Mouse (Mus musculus) spleen, adult 10 weeks (tissue): ENCODE data around the gene Inpp5b. TPM values are rescaled to one million over a fixed set of nuclear protein-coding genes. Genes with fewer than 3 reads are reported as not detected.

Source experiments
- polyA plus RNA-seq: library from polyadenylated mRNA; stranded (reverse); fragments of 350-450 nt; fragmentation: Illumina TruSeq; extraction: RNeasy Lipid Tissue Mini Kit (QIAGEN cat#74804); gene quantifications from one replicate; pipeline ENCODE4 v1.2.3, GENCODE M21; 2015; ENCODE audit warnings: low replicate concordance; ENCODE audit not compliant: insufficient read depth

Inpp5b gene
- 61.5 TPM for polyA plus RNA-seq

DNA sequence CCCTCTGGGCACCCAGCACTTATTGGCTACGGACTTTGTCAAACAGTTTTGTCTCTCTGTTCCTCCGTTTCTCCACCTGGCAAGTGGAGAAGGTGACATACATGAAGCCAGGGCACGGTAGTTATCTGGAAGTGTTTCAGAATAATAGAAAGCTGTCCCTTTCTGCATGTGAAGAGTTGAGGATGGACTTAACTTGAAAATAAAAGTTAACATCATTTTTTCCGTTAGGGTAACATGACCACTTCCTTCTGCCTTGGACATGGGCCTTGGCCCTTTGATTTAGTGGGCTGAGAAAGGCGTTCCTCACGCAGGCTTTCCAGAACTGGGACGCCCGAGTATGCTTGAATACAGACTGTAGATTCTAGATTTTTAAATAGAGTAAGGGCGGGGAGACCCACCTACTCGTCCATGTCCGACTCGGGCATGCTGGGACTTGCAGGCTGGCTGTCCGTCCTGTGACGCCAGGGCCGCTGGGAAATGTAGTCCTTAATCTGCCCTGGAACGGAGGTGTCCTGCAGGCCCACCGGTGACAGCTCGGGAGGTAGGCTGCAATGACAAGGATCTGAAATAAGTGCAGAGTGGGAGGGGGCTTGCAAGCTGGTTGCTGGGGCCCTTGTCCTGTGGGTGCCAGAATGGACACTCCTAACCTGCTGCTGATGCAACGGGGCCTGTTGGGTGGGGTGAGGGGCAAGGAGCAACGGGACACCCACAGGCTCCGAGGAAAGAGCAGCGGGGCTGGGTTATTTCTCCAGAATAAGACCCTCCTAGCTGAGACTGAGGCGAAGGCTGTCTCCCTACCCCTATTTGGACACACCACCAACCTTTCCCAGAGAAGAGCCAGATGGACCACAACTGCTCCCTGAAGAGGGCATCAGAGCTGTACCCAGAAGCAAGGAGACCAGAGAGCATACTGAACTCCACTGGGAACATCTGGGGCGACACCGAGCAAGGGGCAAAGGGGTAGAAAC, at the start of gene Inpp5b:
Gene Inpp5b, plus strand, starts transcription at position 475 of the 968 bp plus-strand sequence.

DNA sequence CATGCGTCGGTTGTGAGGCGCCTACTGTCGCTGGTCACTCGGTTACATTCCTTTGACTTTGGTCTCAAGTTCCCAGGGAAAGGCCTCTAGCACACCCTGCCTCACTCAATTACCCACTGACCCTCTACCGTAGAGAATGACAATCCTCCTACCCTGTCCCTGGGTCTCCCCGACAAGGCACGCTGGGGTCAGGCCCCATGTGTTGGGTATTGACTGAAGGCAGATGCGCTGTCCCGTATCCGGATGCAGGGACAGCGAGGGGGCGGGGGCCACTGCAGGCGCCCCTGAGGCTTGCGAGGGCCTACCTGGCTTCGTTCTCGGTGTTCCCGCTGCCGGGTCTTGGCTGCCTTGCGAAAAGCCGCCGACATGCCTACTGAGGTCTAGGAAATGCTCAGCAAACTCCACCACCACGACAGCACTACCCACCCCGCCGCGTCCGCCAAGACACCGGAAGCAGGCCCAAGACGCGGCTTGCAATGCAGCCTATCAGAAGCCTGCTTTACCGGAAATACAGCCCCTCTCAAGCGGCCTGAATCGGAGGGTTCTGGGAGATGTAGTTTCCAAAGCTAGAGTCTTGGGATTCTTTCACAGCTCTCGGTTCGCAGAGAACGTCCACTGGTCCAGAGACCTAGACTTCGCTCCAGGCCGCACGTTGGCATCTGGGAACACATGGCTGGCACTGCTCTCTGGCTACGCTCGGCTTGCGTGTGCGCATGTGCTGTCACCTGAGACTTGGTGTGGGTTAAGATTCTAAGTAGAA, 48.3 kb upstream of the Inpp5b start, which contains the start of gene Utp11:
Gene Utp11, minus strand, starts transcription at position 466 of the 760 bp plus-strand sequence.

DNA sequence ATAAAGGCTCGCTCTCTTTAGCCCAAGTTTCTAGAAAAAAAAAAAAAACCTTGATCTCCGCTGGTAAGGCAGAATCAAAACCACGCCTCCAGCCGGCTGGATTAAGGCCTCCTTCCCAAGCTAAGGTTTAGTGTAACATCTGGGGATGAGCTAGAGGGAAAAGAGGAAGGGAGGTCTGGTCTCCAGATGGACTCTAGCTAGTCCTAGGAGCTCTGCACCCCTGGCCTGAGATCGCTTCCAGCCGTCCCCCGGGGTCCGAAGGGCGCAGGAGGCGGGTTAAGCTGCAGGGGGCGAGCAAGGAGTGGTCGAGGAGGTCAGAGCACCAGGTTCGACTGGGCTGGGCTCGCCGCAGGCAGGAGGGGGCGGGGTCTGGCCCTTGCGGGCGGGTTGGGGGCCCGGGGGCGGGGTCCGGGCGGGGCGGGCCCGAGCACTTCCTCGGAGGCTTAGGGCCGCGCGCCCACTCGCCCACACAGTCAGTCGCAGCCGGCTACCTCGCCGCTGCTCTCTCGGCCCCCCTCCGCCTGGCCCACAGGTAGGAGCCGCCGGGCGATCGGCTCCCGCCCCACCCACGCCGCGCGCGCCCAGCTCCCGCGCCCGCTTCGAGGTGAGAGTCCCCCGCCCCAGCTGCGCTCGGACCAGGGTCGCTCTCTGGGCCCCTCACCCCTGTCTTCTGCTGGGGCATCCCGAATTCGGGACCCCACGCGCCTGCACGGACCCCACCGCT, 41.2 kb upstream of the Inpp5b start, which contains the start of gene Fhl3:
Gene Fhl3, plus strand, starts transcription at position 454 of the 724 bp plus-strand sequence.

DNA sequence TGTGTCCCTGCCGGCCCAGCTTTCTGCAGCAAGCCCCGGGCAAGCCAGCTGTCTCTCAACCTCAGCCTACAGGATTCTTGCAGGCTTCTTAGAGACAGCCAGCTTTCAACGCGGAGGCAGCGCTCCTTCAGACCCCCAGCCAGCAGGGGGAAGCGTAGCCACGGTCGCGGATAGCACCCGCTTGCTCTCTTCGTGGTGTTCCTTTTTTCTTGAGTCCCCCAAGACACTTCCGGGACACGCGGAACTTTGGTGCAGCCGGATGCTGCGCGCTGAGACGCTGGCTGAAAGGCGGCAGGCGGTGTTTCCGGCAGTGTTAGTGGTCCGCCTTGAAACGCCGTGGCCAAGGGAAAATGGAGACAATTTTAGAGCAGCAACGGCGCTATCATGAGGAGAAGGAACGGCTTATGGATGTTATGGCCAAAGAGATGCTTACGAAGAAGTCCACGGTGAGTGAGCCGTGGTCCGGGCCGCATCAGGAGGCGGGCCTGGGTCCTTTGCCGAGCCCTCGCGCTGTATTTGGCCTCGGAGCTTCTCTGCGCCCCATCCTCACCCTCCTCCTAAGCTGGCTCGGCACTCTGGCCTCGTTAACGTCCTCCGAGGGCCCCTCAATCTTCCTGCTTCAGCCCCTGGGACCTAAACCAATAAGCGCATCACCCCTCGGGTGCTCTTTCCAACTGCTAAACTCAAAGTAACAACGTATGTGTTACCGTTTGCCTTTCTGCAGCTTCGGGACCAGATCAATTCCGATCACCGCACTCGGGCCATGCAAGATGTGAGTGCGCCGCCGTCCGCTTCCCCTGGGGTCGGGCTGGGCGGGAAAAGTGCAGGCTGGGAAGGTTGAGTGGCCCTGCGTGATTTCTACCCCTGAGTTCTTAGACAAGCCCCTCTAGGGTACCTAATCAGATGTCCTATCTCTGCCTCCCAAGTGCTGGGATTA, 26.8 kb upstream of the Inpp5b start, which contains the start of gene Sf3a3:
Gene Sf3a3, plus strand, starts transcription at position 232 of the 937 bp plus-strand sequence.

DNA sequence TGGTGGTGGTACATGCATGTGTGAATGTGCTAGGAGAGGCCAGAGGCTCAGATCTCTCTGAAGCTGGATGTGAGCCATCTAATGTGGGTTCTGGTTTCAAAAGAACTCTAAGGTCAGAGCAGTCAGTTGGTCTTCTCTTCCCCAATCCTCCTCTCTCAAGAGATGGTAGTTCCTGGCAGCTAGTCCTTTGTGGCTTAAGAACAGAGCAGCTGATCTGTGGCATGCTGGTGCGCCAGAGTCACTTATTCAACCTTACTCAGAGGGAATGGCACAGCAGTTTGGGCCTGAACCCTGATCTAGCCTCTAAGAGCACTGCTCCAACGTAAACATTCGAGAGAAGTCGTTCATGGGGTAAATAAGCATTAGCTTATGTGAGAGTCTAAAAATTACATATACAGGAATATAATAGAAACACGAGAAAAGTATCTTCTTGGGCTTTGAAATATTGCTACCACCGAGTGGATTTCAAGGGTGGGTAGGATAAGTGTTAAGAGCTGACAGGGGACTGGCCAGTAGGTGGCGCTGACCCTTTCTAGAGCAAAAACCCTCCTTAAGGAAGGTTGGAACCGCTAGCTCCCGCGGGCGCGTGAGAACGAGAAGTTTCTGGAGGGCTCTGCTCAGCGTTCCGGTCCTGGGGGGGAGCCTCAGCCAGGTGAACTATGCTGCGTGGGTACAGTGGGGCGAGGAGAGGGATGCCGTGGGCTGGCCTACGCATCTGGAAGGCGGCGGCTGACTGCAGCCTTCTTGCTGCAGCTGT, 60.1 kb downstream of the Inpp5b start, which contains the start of gene Mtf1:
Gene Mtf1, plus strand, starts transcription at position 553 of the 757 bp plus-strand sequence.

DNA sequence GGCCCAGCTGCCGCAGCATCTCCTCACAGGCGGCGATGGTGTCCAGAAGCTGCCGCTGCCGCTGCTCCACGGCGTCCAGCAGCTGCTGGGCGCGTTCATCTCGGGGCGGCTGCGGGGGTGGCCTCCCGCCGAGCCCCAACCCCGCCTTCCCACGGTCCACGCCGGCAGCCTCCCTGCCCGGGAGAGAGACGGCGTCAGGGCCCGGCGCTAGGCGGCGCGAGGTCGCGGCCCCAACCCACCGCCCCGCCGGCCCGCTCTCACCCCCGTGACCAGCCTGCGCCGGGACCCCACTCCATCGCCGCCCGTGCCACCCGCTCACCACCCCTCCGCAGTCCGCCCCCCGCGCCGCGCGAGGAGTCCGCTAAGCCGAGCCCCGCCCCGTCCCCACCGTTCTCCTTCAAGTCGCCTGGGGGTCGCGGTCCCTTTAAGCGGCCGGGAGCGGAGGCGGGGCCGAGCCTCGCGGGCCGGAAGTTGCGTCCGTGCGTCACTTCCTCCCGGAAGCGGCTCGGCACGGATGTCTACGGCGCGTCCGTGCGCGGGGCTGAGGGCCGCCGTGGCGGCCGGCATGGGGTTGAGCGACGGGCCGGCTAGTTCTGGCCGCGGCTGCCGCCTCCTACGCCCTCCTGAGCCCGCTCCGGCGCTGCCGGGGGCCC, 108.7 kb downstream of the Inpp5b start, which contains the start of gene Yrdc:
Gene Yrdc, plus strand, starts transcription at position 419 of the 653 bp plus-strand sequence.

Other genes starting within 250 kb of the Inpp5b start
- not detected for gene 3100002H09Rik, start 131.0 kb upstream of the Inpp5b start, polyA plus RNA-seq
- gene Pou3f1, start 85.0 kb upstream of the Inpp5b start, polyA plus RNA-seq, result not detected
- 44.3 TPM for gene Utp11, start 48.2 kb upstream of the Inpp5b start, polyA plus RNA-seq
- gene Fhl3, start 41.1 kb upstream of the Inpp5b start, polyA plus RNA-seq, result 6.0 TPM
- 81.0 TPM for gene Sf3a3, start 27.1 kb upstream of the Inpp5b start, polyA plus RNA-seq
- gene Mtf1, start 60.3 kb downstream of the Inpp5b start, polyA plus RNA-seq, result 26.3 TPM
- gene Yrdc, start 108.8 kb downstream of the Inpp5b start, polyA plus RNA-seq, result 44.9 TPM
- 3.5 TPM for gene 1110065P20Rik, start 109.3 kb downstream of the Inpp5b start, polyA plus RNA-seq
- gene Maneal, start 120.3 kb downstream of the Inpp5b start, polyA plus RNA-seq, result 0.40 TPM
- gene Epha10, start 139.0 kb downstream of the Inpp5b start, polyA plus RNA-seq, result not detected
- 27.9 TPM for gene 9930104L06Rik, start 195.2 kb downstream of the Inpp5b start, polyA plus RNA-seq
- gene Cdca8, start 197.5 kb downstream of the Inpp5b start, polyA plus RNA-seq, result 24.0 TPM
- 1.9 TPM for gene Rspo1, start 244.6 kb downstream of the Inpp5b start, polyA plus RNA-seq